Mouse (Mus musculus): Measurements from ENCODE around the gene Epas1. TPM values are rescaled to one million over a fixed set of nuclear protein-coding genes. Genes with fewer than 3 reads are reported as not detected.

The Epas1 gene
- polyA plus RNA-seq (2017; shearing (Covaris generic)), result 0.54 TPM

GRCm38 (mm10) chr17:86753130-86753821 lies at the start of gene Epas1:
Epas1 (plus strand) TSS chr17:86753700.

Other genes with a start within 250 kb of the Epas1 start
- 0.96 TPM for gene Gm10309, start 248.5 kb upstream of the Epas1 start, polyA plus RNA-seq (2017; shearing (Covaris generic))
- not detected for gene Tmem247, start 163.6 kb downstream of the Epas1 start, polyA plus RNA-seq (2017; shearing (Covaris generic))
- gene Atp6v1e2, start 194.2 kb downstream of the Epas1 start, polyA plus RNA-seq (2017; shearing (Covaris generic)), result not detected
- gene Rhoq, start 209.4 kb downstream of the Epas1 start, polyA plus RNA-seq (2017; shearing (Covaris generic)), result 3.3 TPM

Measured in inflammation-experienced regulatory T-cells, adult 16 weeks (primary cell).